Mouse (Mus musculus) C2C12 (cell line): Measurements from ENCODE around the gene S100pbp. TPM values are rescaled to one million over a fixed set of nuclear protein-coding genes. Genes with fewer than 3 reads are reported as not detected.

Source experiments
- H3K27me3 ChIP-seq: one replicate; pipeline ENCODE4 v1.6.1; 2011; ENCODE audit not compliant: control insufficient read depth, insufficient read depth, insufficient read length
- H3K36me3 ChIP-seq: one replicate; pipeline ENCODE4 v1.6.1; 2011; ENCODE audit not compliant: control insufficient read depth, insufficient read depth
- H3K4me3 ChIP-seq: one replicate; pipeline ENCODE4 v1.5.1; 2011; ENCODE audit warnings: mild to moderate bottlenecking, control low read depth; ENCODE audit not compliant: poor library complexity, insufficient read depth, severe bottlenecking
- H3K79me2 ChIP-seq: one replicate; pipeline ENCODE4 v1.6.1; 2011; ENCODE audit not compliant: control insufficient read depth, insufficient read depth
- H3K79me3 ChIP-seq: one replicate; pipeline ENCODE4 v1.6.1; 2011; ENCODE audit warnings: low read depth, control low read depth
- H3ac ChIP-seq: one replicate; pipeline ENCODE3; 2011; ENCODE audit warnings: low read depth; ENCODE audit not compliant: control insufficient read depth, insufficient read length
- CEBPB ChIP-seq: IDR thresholded peaks from one replicate; pipeline ENCODE4 v1.6.1; 2011; ENCODE audit warnings: low read depth, mild to moderate bottlenecking, control low read depth, moderate library complexity
- CTCF ChIP-seq: IDR thresholded peaks from one replicate; pipeline ENCODE4 v1.5.1; 2011; ENCODE audit not compliant: control insufficient read depth, insufficient read depth, insufficient read length
- FOSL1 ChIP-seq: IDR thresholded peaks from one replicate; pipeline ENCODE4 v1.8.0; 2011; ENCODE audit warnings: mild to moderate bottlenecking, low read length; ENCODE audit not compliant: poor library complexity, insufficient read depth, severe bottlenecking
- MAX ChIP-seq: IDR thresholded peaks from one replicate; pipeline ENCODE4 v1.6.1; 2011; ENCODE audit warnings: mild to moderate bottlenecking, control low read depth
- MYOD1 ChIP-seq: IDR thresholded peaks from one replicate; pipeline ENCODE4 v1.6.1; 2011; ENCODE audit warnings: low read depth; ENCODE audit not compliant: control insufficient read depth, insufficient read length
- MYOG ChIP-seq: IDR thresholded peaks from one replicate; pipeline ENCODE4 v1.6.1; 2011; ENCODE audit not compliant: control insufficient read depth, insufficient read length; ENCODE audit errors: extremely low read depth
- USF1 ChIP-seq: IDR thresholded peaks from one replicate; pipeline ENCODE4 v1.6.1; 2011; ENCODE audit warnings: low read depth, mild to moderate bottlenecking, control low read depth, moderate library complexity
- polyA plus RNA-seq: library from polyadenylated mRNA; unstranded; fragments of >200 nt; fragmentation: generic; extraction: Trizol; gene quantifications from one replicate; pipeline ENCODE4 v1.2.1, GENCODE M21; 2012; ENCODE audit warnings: missing spikeins

S100pbp gene
- polyA plus RNA-seq, 1 experiment, result 8.1 TPM

GRCm38 (mm10) chr4:129139642-129140041 lies 49.9 kb downstream of the S100pbp start:
- no peaks in the 10 kb centered on the region for H3K79me3 ChIP-seq
- no peaks in the 10 kb centered on the region for H3K79me2 ChIP-seq
- no peaks in the 10 kb centered on the region for H3K36me3 ChIP-seq
- H3K27me3 ChIP-seq, result peaks cover 9% of the 10 kb centered on the region
- no peak overlapping the region for H3ac ChIP-seq
- no peak for TF ChIP-seq CTCF
- peak; percentile 73 for TF ChIP-seq MYOD1
- TF ChIP-seq CEBPB, result no peak
- H3K4me3 ChIP-seq, result no peak overlapping the region

- TF ChIP-seq CTCF (no peak), USF1 (no peak), MYOG (no peak), CEBPB (no peak), MYOD1 (no peak), MAX (no peak)
- H3K27me3 ChIP-seq, result peaks cover 9% of the 10 kb centered on the region
Measured at GRCm38 (mm10) chr4:129137392-129138321, 51.9 kb downstream of the S100pbp start.

GRCm38 (mm10) chr4:129136579-129137391 lies 52.7 kb downstream of the S100pbp start, which contains the start of gene Fndc5:
TSS of gene Fndc5 (plus strand) at chr4:129136999.
- Histone ChIP-seq H3ac (no peak within 1 kb of the TSS), H3K36me3 (no peaks in the 10 kb centered on the region), H3K79me2 (no peaks in the 10 kb centered on the region), H3K27me3 (peaks cover 11% of the 10 kb centered on the region), H3K79me3 (no peaks in the 10 kb centered on the region), H3K4me3 (no peak within 1 kb of the TSS)
- no peak for TF ChIP-seq MYOG
- no peak for TF ChIP-seq MYOD1
- no peak for TF ChIP-seq CTCF
- no peak for TF ChIP-seq FOSL1
- no peak for TF ChIP-seq CEBPB
- TF ChIP-seq USF1, result no peak
- TF ChIP-seq MAX, result no peak

More at GRCm38 (mm10) chr4:129137392-129138321, 51.9 kb downstream of the S100pbp start:
- H3K36me3 ChIP-seq, result no peaks in the 10 kb centered on the region
- no peak overlapping the region for H3K4me3 ChIP-seq
- no peak overlapping the region for H3ac ChIP-seq
- no peaks in the 10 kb centered on the region for H3K79me2 ChIP-seq
- no peaks in the 10 kb centered on the region for H3K79me3 ChIP-seq

- Histone ChIP-seq H3ac (no peak overlapping the region), H3K79me3 (no peaks in the 10 kb centered on the region), H3K79me2 (no peaks in the 10 kb centered on the region), H3K36me3 (no peaks in the 10 kb centered on the region), H3K4me3 (no peak overlapping the region), H3K27me3 (peaks cover 13% of the 10 kb centered on the region)
- TF ChIP-seq MAX (no peak), MYOG (no peak), USF1 (no peak), MYOD1 (no peak)
Measured at GRCm38 (mm10) chr4:129136189-129136578, 53.3 kb downstream of the S100pbp start.

GRCm38 (mm10) chr4:129135637-129136036 lies 53.9 kb downstream of the S100pbp start:
- H3K36me3 ChIP-seq, result no peaks in the 10 kb centered on the region
- H3K79me2 ChIP-seq, result no peaks in the 10 kb centered on the region
- H3K27me3 ChIP-seq, result peaks cover 13% of the 10 kb centered on the region
- H3K79me3 ChIP-seq, result no peaks in the 10 kb centered on the region
- no peak overlapping the region for H3ac ChIP-seq
- TF ChIP-seq MYOG (no peak), CTCF (no peak), USF1 (no peak), MYOD1 (no peak), FOSL1 (no peak), CEBPB (no peak), MAX (no peak)
- H3K4me3 ChIP-seq, result no peak overlapping the region
